Mouse (Mus musculus): Measurements from ENCODE around the gene Brca2.

DNA sequence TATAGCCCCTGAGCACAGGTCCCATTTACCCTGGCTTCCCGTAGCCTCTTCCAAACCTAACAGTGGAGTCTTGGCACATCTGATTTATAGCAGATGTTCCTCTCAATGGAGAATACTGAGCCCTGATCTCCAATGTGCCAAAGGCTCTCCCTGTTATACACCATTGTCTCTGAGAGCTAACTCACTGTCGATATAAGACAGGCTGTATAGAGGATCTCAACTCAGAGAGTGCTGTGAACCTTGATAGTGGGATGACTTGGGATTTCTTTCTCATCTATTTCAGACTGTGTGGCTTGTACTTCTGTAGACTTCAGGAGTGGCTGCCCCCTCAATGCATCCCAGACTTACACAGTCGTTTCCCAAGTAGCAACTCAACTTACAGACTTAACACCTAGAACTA is 32.1 kb upstream of the Brca2 start:
- TF ChIP-seq CTCF (IDR thresholded peaks at IDR 0.05; ENCODE audit: low read depth) (no peak), EP300 (IDR thresholded peaks at IDR 0.05; ENCODE audit: low read depth) (no peak)

All from heart, postnatal 0 days (tissue).